Mouse (Mus musculus) kidney, postnatal 0 days (tissue): ENCODE data around the gene Stxbp3. TPM values are rescaled to one million over a fixed set of nuclear protein-coding genes. Genes with fewer than 3 reads are reported as not detected.
A peak's percentile ranks its signal among the peaks of the same experiment; 100 is the strongest.

Experiments used
- ATAC-seq: fragments of 200-750 bp; cut with Nextera tagmentation; replicated peaks from 2 replicates; pipeline ENCODE4 v1.8.0; 2017; ENCODE audit warnings: low read depth, moderate number of reproducible peaks, moderate TSS enrichment, moderate library complexity; ENCODE audit not compliant: low FRiP score
- DNase-seq: peaks from one replicate; pipeline ENCODE4 v3.0.0-alpha.2; 2016; ENCODE audit warnings: low spot score
- H3K27ac ChIP-seq: fragments of 300-500 bp; sonication (generic); 2 replicates; pipeline ENCODE4 v1.5.1; 2014; ENCODE audit warnings: mild to moderate bottlenecking
- H3K27me3 ChIP-seq: fragments of 300-500 bp; sonication (generic); 2 replicates; pipeline ENCODE4 v1.6.1; 2014; ENCODE audit warnings: low read length, mixed read lengths; ENCODE audit not compliant: insufficient read depth
- H3K36me3 ChIP-seq: fragments of 300-500 bp; sonication (generic); 2 replicates; pipeline ENCODE4 v1.6.1; 2014; ENCODE audit warnings: low read length, mixed read lengths; ENCODE audit not compliant: insufficient read depth
- H3K4me1 ChIP-seq: fragments of 300-500 bp; sonication (generic); replicated peaks from 2 replicates; pipeline ENCODE4 v1.6.1; 2014; ENCODE audit warnings: antibody characterized with exemption, low read length, mixed read lengths; ENCODE audit not compliant: insufficient read depth
- H3K4me2 ChIP-seq: fragments of 300-500 bp; sonication (generic); 2 replicates; pipeline ENCODE4 v1.6.1; 2014; ENCODE audit warnings: mild to moderate bottlenecking, low read length, moderate library complexity, mixed read lengths
- H3K4me3 ChIP-seq: fragments of 300-500 bp; sonication (generic); replicated peaks from 2 replicates; pipeline ENCODE4 v1.5.1; 2014; ENCODE audit warnings: low read depth, low read length
- H3K9ac ChIP-seq: fragments of 300-500 bp; sonication (generic); 2 replicates; pipeline ENCODE4 v1.6.1; 2014; ENCODE audit warnings: low read depth, low read length
- H3K9me3 ChIP-seq: fragments of 300-500 bp; sonication (generic); replicated peaks from 2 replicates; pipeline ENCODE4 v1.6.1; 2016; ENCODE audit warnings: low read length, inconsistent platforms, mixed read lengths
- CTCF ChIP-seq: IDR thresholded peaks from 2 replicates; pipeline ENCODE4 v1.5.1; 2016; ENCODE audit warnings: antibody characterized with exemption, low read depth, mild to moderate bottlenecking, moderate library complexity
- WGBS: fragments of 180-500 bp; shearing (Covaris S2); extraction: QIAGEN DNeasy Blood & Tissue Kit; methylation state at CpG from one replicate; pipeline ENCODE4 v1.1.7; 2014; 5-methylcytosine and 5-hydroxymethylcytosine counted together
- polyA plus RNA-seq: library from polyadenylated mRNA; unstranded; fragments of >200 nt; fragmentation: Nextera tagmentation; extraction: Ambion mirVana; gene quantifications from 2 replicates; pipeline ENCODE4 v1.2.1, GENCODE M21; 2015

The Stxbp3 gene
- polyA plus RNA-seq, 1 experiment from 2014 or later: 35.5 TPM

DNA sequence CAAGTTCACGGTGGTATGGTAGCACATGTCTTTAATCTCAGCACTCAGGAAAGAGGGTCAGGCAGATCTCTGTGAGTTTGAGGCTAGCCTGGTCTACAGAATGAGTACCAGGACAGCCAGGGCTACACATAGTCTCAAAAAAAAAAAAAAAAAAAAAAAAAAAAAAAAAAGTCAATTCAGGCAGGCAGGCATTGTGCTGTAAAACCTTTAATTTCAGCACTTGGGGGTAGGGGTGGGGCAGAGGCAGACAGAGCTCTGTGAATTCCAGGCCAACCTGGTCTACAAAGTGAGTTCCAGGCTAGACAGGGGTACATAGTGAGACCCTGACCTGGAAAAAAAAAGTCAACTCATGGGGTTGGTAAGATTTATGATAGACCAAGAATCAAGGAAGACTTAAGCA lies 17.4 kb upstream of the Stxbp3 start:
- Histone ChIP-seq H3K27ac (no peak overlapping the region), H3K9ac (no peak overlapping the region), H3K4me3 (no peak overlapping the region), H3K4me2 (no peak overlapping the region), H3K4me1 (no peaks in the 10 kb centered on the region), H3K36me3 (no peaks in the 10 kb centered on the region), H3K9me3 (no peaks in the 10 kb centered on the region), H3K27me3 (no peaks in the 10 kb centered on the region)
- WGBS: 90% methylated on average over 1 of the region's 1 CpGs
- ATAC-seq (no peak), DNase-seq (no peak)
- no peak for TF ChIP-seq CTCF

DNA sequence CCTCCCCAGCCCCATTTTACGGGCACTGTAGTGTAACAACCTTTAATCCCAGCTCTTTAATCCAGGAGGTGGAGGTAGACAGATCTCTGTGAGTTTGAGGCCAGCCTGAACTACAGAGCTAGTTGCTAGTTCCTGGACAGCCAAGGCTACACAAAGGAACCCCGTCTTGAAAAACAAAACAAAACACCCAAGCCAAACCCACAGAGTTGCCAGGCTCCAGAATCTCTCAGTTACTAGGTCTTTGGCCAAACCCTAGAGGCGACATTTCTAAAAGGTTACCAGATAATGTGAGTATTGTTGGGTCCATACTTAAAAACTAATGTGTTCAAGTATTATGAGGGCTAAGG lies 16.8 kb upstream of the Stxbp3 start:
- Histone ChIP-seq H3K4me3 (no peak overlapping the region), H3K36me3 (no peaks in the 10 kb centered on the region), H3K9me3 (no peaks in the 10 kb centered on the region), H3K4me1 (no peaks in the 10 kb centered on the region), H3K9ac (no peak overlapping the region), H3K27ac (no peak overlapping the region), H3K4me2 (no peak overlapping the region), H3K27me3 (no peaks in the 10 kb centered on the region)
- no peak for ATAC-seq
- 44% methylated on average over 3 of the region's 3 CpGs for WGBS
- no peak for DNase-seq
- TF ChIP-seq CTCF: no peak

DNA sequence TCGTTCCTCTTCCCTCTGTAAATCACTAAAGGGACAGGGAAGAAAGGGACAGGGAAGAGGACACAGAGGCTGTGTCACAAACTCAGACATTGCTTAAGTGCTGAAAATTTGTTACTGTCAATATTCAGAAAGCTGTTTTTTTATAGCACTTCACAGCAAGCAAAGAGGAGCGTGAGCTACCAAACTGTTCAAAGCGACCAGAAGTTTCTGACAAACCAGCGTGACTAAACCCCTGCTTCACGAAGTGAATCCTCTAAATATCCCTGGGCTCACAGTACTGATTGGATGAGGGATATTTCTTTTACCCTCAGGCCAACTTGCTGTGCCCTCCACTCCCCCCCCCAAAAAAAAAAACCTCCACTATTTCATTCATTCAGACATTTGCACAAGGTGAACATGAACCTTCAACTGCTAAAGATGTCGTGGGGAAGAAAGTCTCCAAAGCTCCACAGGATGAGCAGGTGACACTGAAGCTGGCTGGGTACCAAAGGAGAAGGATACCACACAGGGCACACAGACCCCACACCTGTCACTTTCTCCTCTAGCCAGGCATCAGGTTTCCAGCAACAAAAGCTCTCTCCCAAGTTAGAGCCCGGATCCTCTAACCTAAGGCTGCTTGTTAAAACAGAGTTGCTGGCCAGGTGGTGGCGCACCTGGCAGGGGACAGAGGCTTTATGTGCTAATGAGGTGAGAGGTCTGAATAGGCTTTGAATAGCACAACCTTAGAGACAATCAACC lies 16.2 kb upstream of the Stxbp3 start:
- H3K4me3 ChIP-seq: no peak overlapping the region
- no peak overlapping the region for H3K4me2 ChIP-seq
- no peaks in the 10 kb centered on the region for H3K27me3 ChIP-seq
- no peak overlapping the region for H3K9ac ChIP-seq
- DNase-seq: peak; percentile 12
- TF ChIP-seq CTCF: peak; percentile 67
- H3K9me3 ChIP-seq: no peaks in the 10 kb centered on the region
- WGBS: 54% methylated on average over 8 of the region's 8 CpGs
- ATAC-seq: no peak
- no peaks in the 10 kb centered on the region for H3K4me1 ChIP-seq
- no peak overlapping the region for H3K27ac ChIP-seq
- H3K36me3 ChIP-seq: no peaks in the 10 kb centered on the region

DNA sequence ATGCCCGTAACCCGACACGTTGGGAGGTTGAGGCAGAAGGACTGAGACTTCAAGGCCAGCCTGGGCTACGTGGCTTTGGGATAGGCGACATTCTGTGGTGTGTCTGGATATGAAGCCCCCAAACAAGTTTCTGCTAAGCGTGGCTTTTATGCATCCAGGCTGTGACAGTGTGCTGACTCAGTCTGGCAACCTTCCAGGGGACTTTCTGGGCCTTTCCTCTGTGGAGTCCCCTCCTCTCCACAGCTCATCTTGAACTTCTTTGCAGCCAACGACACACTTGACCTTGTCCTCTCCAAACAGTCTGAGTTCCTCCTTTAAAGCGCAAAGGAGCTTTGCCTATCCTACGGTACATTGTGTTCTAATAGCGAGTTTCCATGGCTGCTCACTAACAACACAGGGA lies 15.5 kb upstream of the Stxbp3 start:
- no peak overlapping the region for H3K4me2 ChIP-seq
- no peaks in the 10 kb centered on the region for H3K36me3 ChIP-seq
- no peak overlapping the region for H3K9ac ChIP-seq
- H3K27me3 ChIP-seq: no peaks in the 10 kb centered on the region
- H3K27ac ChIP-seq: no peak overlapping the region
- TF ChIP-seq CTCF: no peak
- WGBS: 59% methylated on average over 10 of the region's 10 CpGs
- H3K9me3 ChIP-seq: no peaks in the 10 kb centered on the region
- no peaks in the 10 kb centered on the region for H3K4me1 ChIP-seq
- no peak overlapping the region for H3K4me3 ChIP-seq
- DNase-seq (peak; percentile 69), ATAC-seq (no peak)

DNA sequence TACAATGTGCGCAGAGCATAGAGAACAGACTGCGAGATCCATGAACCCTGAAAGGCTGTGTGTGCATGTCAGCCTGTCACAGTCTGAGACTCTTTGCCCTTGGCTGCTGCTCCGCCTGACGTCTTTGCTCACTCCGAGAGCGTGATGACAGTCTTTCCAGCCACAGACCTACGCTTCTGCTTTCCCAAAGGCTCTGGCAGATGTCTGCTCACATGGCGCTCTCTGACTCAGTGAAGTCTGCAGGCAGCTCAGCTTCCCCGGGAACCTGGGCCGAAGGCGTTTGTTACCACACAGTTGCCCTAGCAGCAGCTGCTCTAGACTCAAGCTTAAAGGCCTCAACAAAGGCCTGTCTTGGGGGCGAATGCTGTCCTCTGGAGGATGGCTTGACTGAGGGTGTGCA lies 15.0 kb upstream of the Stxbp3 start:
- Histone ChIP-seq H3K27ac (no peak overlapping the region), H3K4me1 (0 out of 2 replicates have a peak, but pooled peaks cover 3% of the 10 kb centered on the region), H3K4me3 (no peak overlapping the region), H3K9ac (no peak overlapping the region), H3K9me3 (no peaks in the 10 kb centered on the region), H3K4me2 (no peak overlapping the region), H3K27me3 (no peaks in the 10 kb centered on the region), H3K36me3 (no peaks in the 10 kb centered on the region)
- 66% methylated on average over 12 of the region's 12 CpGs for WGBS
- DNase-seq (no peak), ATAC-seq (no peak)
- no peak for TF ChIP-seq CTCF

DNA sequence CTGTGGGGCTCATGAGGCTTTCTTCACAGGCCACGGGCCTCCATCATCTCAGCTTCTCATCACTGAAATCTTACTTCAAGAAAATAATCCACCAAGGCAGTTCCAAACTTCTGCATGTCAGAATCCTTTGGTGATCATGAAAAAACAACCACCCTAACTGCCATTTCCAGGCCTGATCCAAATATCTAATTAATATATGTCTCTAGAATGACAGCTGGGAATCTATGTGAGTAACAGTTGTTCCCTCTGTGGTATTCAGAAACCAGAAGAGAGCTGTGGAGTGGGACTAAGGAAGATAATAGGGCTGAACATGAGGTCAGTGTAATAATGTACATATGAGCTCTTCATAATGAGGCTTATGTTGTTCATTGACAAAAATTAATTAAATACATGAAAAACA lies 12.9 kb upstream of the Stxbp3 start:
- Histone ChIP-seq H3K36me3 (no peaks in the 10 kb centered on the region), H3K4me1 (0 out of 2 replicates have a peak, but pooled peaks cover 3% of the 10 kb centered on the region), H3K27ac (no peak overlapping the region), H3K9ac (no peak overlapping the region), H3K9me3 (no peaks in the 10 kb centered on the region), H3K4me3 (no peak overlapping the region), H3K27me3 (no peaks in the 10 kb centered on the region), H3K4me2 (no peak overlapping the region)
- DNase-seq (no peak), ATAC-seq (no peak)
- TF ChIP-seq CTCF: no peak
- 87% methylated on average over 1 of the region's 1 CpGs for WGBS
